Mouse (Mus musculus): Measurements from ENCODE around the gene Pigc. TPM values are rescaled to one million over a fixed set of nuclear protein-coding genes. Genes with fewer than 3 reads are reported as not detected.

Gene Pigc
- polyA plus RNA-seq, 1 experiment from 2014 or later = 30.1 TPM

- Histone ChIP-seq H3K36me3 (ENCODE audit: control insufficient read depth, insufficient read depth, low read length) (no peaks in the 10 kb centered on the region), H3K4me3 (ENCODE audit: low read depth, low read length) (no peak overlapping the region), H3K9me3 (ENCODE audit: control insufficient read depth, low read length) (no peaks in the 10 kb centered on the region), H3K4me1 (replicated peaks; ENCODE audit: control insufficient read depth, insufficient read depth, low read length) (no peaks in the 10 kb centered on the region), H3K4me2 (ENCODE audit: low read depth, low read length, severe bottlenecking) (no peak overlapping the region), H3K27ac (ENCODE audit: low read depth, low read length) (no peak overlapping the region), H3K9ac (ENCODE audit: low read length) (no peak overlapping the region), H3K27me3 (ENCODE audit: control insufficient read depth, insufficient read depth, low read length) (no peaks in the 10 kb centered on the region)
- 94% methylated on average over 2 of the region's 2 CpGs for WGBS
- no peak for DNase-seq (ENCODE audit: low spot score)
- no peak for ATAC-seq (replicated peaks; ENCODE audit: low FRiP score)
These were observed 1.1 kb upstream of the Pigc start for GRCm38 (mm10) chr1:161967936-161968335.

- Histone ChIP-seq H3K36me3 (ENCODE audit: control insufficient read depth, insufficient read depth, low read length) (no peaks in the 10 kb centered on the region), H3K4me3 (ENCODE audit: low read depth, low read length) (no peak overlapping the region), H3K4me1 (replicated peaks; ENCODE audit: control insufficient read depth, insufficient read depth, low read length) (no peaks in the 10 kb centered on the region), H3K27ac (ENCODE audit: low read depth, low read length) (no peak overlapping the region), H3K27me3 (ENCODE audit: control insufficient read depth, insufficient read depth, low read length) (no peaks in the 10 kb centered on the region), H3K4me2 (ENCODE audit: low read depth, low read length, severe bottlenecking) (no peak overlapping the region), H3K9ac (ENCODE audit: low read length) (no peak overlapping the region), H3K9me3 (ENCODE audit: control insufficient read depth, low read length) (no peaks in the 10 kb centered on the region)
- WGBS = 95% methylated on average over 9 of the region's 9 CpGs
- DNase-seq (ENCODE audit: low spot score) (no peak), ATAC-seq (replicated peaks; ENCODE audit: low FRiP score) (no peak)
These were observed 1.9 kb downstream of the Pigc start for GRCm38 (mm10) chr1:161970874-161971273.

- H3K4me2 ChIP-seq (ENCODE audit: low read depth, low read length, severe bottlenecking) = no peak overlapping the region
- H3K9ac ChIP-seq (ENCODE audit: low read length) = no peak overlapping the region
- H3K36me3 ChIP-seq (ENCODE audit: control insufficient read depth, insufficient read depth, low read length) = no peaks in the 10 kb centered on the region
- H3K27me3 ChIP-seq (ENCODE audit: control insufficient read depth, insufficient read depth, low read length) = no peaks in the 10 kb centered on the region
- no peaks in the 10 kb centered on the region for H3K9me3 ChIP-seq (ENCODE audit: control insufficient read depth, low read length)
- H3K4me3 ChIP-seq (ENCODE audit: low read depth, low read length) = no peak overlapping the region
- H3K4me1 ChIP-seq (replicated peaks; ENCODE audit: control insufficient read depth, insufficient read depth, low read length) = no peaks in the 10 kb centered on the region
- ATAC-seq (replicated peaks; ENCODE audit: low FRiP score) (no peak), DNase-seq (ENCODE audit: low spot score) (no peak)
- WGBS = 93% methylated on average over 8 of the region's 8 CpGs
- H3K27ac ChIP-seq (ENCODE audit: low read depth, low read length) = no peak overlapping the region
These were observed 3.2 kb downstream of the Pigc start for GRCm38 (mm10) chr1:161972233-161972632.

GRCm38 (mm10) chr1:161976255-161977182, 7.5 kb downstream of the Pigc start:
- Histone ChIP-seq H3K4me1 (replicated peaks; ENCODE audit: control insufficient read depth, insufficient read depth, low read length) (no peaks in the 10 kb centered on the region), H3K4me3 (ENCODE audit: low read depth, low read length) (no peak overlapping the region), H3K27me3 (ENCODE audit: control insufficient read depth, insufficient read depth, low read length) (no peaks in the 10 kb centered on the region), H3K27ac (ENCODE audit: low read depth, low read length) (no peak overlapping the region), H3K4me2 (ENCODE audit: low read depth, low read length, severe bottlenecking) (no peak overlapping the region), H3K9me3 (ENCODE audit: control insufficient read depth, low read length) (no peaks in the 10 kb centered on the region), H3K36me3 (ENCODE audit: control insufficient read depth, insufficient read depth, low read length) (no peaks in the 10 kb centered on the region), H3K9ac (ENCODE audit: low read length) (no peak overlapping the region)
- ATAC-seq (replicated peaks; ENCODE audit: low FRiP score) (peak; percentile 57), DNase-seq (ENCODE audit: low spot score) (peak; percentile 76)
- WGBS = 50% methylated on average over 16 of the region's 16 CpGs

- no peak overlapping the region for H3K27ac ChIP-seq (ENCODE audit: low read depth, low read length)
- H3K27me3 ChIP-seq (ENCODE audit: control insufficient read depth, insufficient read depth, low read length) = no peaks in the 10 kb centered on the region
- H3K36me3 ChIP-seq (ENCODE audit: control insufficient read depth, insufficient read depth, low read length) = no peaks in the 10 kb centered on the region
- 87% methylated on average over 4 of the region's 4 CpGs for WGBS
- ATAC-seq (replicated peaks; ENCODE audit: low FRiP score) = no peak
- no peaks in the 10 kb centered on the region for H3K9me3 ChIP-seq (ENCODE audit: control insufficient read depth, low read length)
- H3K4me1 ChIP-seq (replicated peaks; ENCODE audit: control insufficient read depth, insufficient read depth, low read length) = no peaks in the 10 kb centered on the region
- H3K4me2 ChIP-seq (ENCODE audit: low read depth, low read length, severe bottlenecking) = no peak overlapping the region
- H3K4me3 ChIP-seq (ENCODE audit: low read depth, low read length) = no peak overlapping the region
- DNase-seq (ENCODE audit: low spot score) = no peak
- no peak overlapping the region for H3K9ac ChIP-seq (ENCODE audit: low read length)
These were observed 8.3 kb downstream of the Pigc start for GRCm38 (mm10) chr1:161977331-161977730.

- no peak overlapping the region for H3K4me3 ChIP-seq (ENCODE audit: low read depth, low read length)
- ATAC-seq (replicated peaks; ENCODE audit: low FRiP score) = no peak
- no peaks in the 10 kb centered on the region for H3K27me3 ChIP-seq (ENCODE audit: control insufficient read depth, insufficient read depth, low read length)
- no peaks in the 10 kb centered on the region for H3K9me3 ChIP-seq (ENCODE audit: control insufficient read depth, low read length)
- H3K4me2 ChIP-seq (ENCODE audit: low read depth, low read length, severe bottlenecking) = no peak overlapping the region
- H3K9ac ChIP-seq (ENCODE audit: low read length) = no peak overlapping the region
- H3K4me1 ChIP-seq (replicated peaks; ENCODE audit: control insufficient read depth, insufficient read depth, low read length) = no peaks in the 10 kb centered on the region
- no peak overlapping the region for H3K27ac ChIP-seq (ENCODE audit: low read depth, low read length)
- WGBS = 85% methylated on average over 5 of the region's 5 CpGs
- no peaks in the 10 kb centered on the region for H3K36me3 ChIP-seq (ENCODE audit: control insufficient read depth, insufficient read depth, low read length)
- no peak for DNase-seq (ENCODE audit: low spot score)
These were observed 9.3 kb downstream of the Pigc start for GRCm38 (mm10) chr1:161978173-161978700.

- Histone ChIP-seq H3K4me3 (ENCODE audit: low read depth, low read length) (no peak within 1 kb of the TSS), H3K9ac (ENCODE audit: low read length) (no peak within 1 kb of the TSS), H3K27ac (ENCODE audit: low read depth, low read length) (no peak within 1 kb of the TSS), H3K4me1 (replicated peaks; ENCODE audit: control insufficient read depth, insufficient read depth, low read length) (no peaks in the 10 kb centered on the region), H3K27me3 (ENCODE audit: control insufficient read depth, insufficient read depth, low read length) (no peaks in the 10 kb centered on the region), H3K4me2 (ENCODE audit: low read depth, low read length, severe bottlenecking) (no peak within 1 kb of the TSS), H3K36me3 (ENCODE audit: control insufficient read depth, insufficient read depth, low read length) (no peaks in the 10 kb centered on the region), H3K9me3 (ENCODE audit: control insufficient read depth, low read length) (no peaks in the 10 kb centered on the region)
- WGBS = 67% methylated on average over 1 of the region's 1 CpGs
- DNase-seq (ENCODE audit: low spot score) (no peak), ATAC-seq (replicated peaks; ENCODE audit: low FRiP score) (no peak)
These were observed 10.6 kb downstream of the Pigc start, which contains the start of gene 4930558K02Rik for GRCm38 (mm10) chr1:161979536-161979935. Gene 4930558K02Rik, minus strand, starts transcription at chr1:161979636.

GRCm38 (mm10) chr1:161980046-161980445, 11.1 kb downstream of the Pigc start:
- ATAC-seq (replicated peaks; ENCODE audit: low FRiP score) = no peak
- Histone ChIP-seq H3K36me3 (ENCODE audit: control insufficient read depth, insufficient read depth, low read length) (no peaks in the 10 kb centered on the region), H3K9me3 (ENCODE audit: control insufficient read depth, low read length) (no peaks in the 10 kb centered on the region), H3K27me3 (ENCODE audit: control insufficient read depth, insufficient read depth, low read length) (no peaks in the 10 kb centered on the region), H3K4me3 (ENCODE audit: low read depth, low read length) (no peak overlapping the region), H3K9ac (ENCODE audit: low read length) (no peak overlapping the region), H3K4me2 (ENCODE audit: low read depth, low read length, severe bottlenecking) (no peak overlapping the region), H3K27ac (ENCODE audit: low read depth, low read length) (no peak overlapping the region), H3K4me1 (replicated peaks; ENCODE audit: control insufficient read depth, insufficient read depth, low read length) (no peaks in the 10 kb centered on the region)
- 86% methylated on average over 2 of the region's 2 CpGs for WGBS
- DNase-seq (ENCODE audit: low spot score) = no peak

Data from forebrain, embryonic 11.5 days (tissue).